Mouse (Mus musculus): ENCODE data around the gene Cep128. TPM values are rescaled to one million over a fixed set of nuclear protein-coding genes. Genes with fewer than 3 reads are reported as not detected.
A peak's percentile ranks its signal among the peaks of the same experiment; 100 is the strongest.
"Not testable (repeated sequence)": the region's sequence is repeated elsewhere in the genome, so short reads cannot be mapped to it uniquely, and the experiment has no call there.

Gene Cep128
- total RNA-seq, 2 experiments from 2014 or later, result 17.1 to 19.1 TPM

GRCm38 (mm10) chr12:91059704-91060318, 324.4 kb downstream of the Cep128 start:
- no peak for DNase-seq

- DNase-seq, result no peak
Observed at GRCm38 (mm10) chr12:91056885-91057284, 327.3 kb downstream of the Cep128 start.

GRCm38 (mm10) chr12:91052301-91052700, 331.9 kb downstream of the Cep128 start:
- DNase-seq, result no peak

- DNase-seq, result no peak
Observed at GRCm38 (mm10) chr12:91050593-91051325, 333.4 kb downstream of the Cep128 start.

- no peak for DNase-seq
Observed at GRCm38 (mm10) chr12:91041363-91041762, 342.8 kb downstream of the Cep128 start.

- DNase-seq, result peak; percentile 12
Observed at GRCm38 (mm10) chr12:91040267-91040905, 343.8 kb downstream of the Cep128 start.

- DNase-seq, result no peak
Observed at GRCm38 (mm10) chr12:91029116-91029515, 355.1 kb downstream of the Cep128 start.

GRCm38 (mm10) chr12:91027681-91028080, 356.5 kb downstream of the Cep128 start:
- no peak for DNase-seq

- DNase-seq, result no peak
Observed at GRCm38 (mm10) chr12:91027100-91027499, 357.1 kb downstream of the Cep128 start.

- DNase-seq, result no peak
Observed at GRCm38 (mm10) chr12:91015075-91015474, 369.1 kb downstream of the Cep128 start.

- no peak for DNase-seq
Observed at GRCm38 (mm10) chr12:91013043-91013442, 371.2 kb downstream of the Cep128 start.

- DNase-seq, result no peak
Observed at GRCm38 (mm10) chr12:91012184-91012583, 372.0 kb downstream of the Cep128 start.

GRCm38 (mm10) chr12:91008736-91009135, 375.5 kb downstream of the Cep128 start:
- no peak for DNase-seq

GRCm38 (mm10) chr12:91008170-91008569, 376.0 kb downstream of the Cep128 start:
- no peak for DNase-seq

GRCm38 (mm10) chr12:90997539-90997938, 386.7 kb downstream of the Cep128 start:
- no peak for DNase-seq

GRCm38 (mm10) chr12:90993331-90993730, 390.9 kb downstream of the Cep128 start:
- DNase-seq, result no peak

GRCm38 (mm10) chr12:90987782-90988181, 396.4 kb downstream of the Cep128 start:
- DNase-seq, result no peak

GRCm38 (mm10) chr12:90987259-90987658, 396.9 kb downstream of the Cep128 start:
- DNase-seq, result no peak

- no peak for DNase-seq
Observed at GRCm38 (mm10) chr12:90982018-90982417, 402.2 kb downstream of the Cep128 start.

- not testable (repeated sequence) for DNase-seq
Observed at GRCm38 (mm10) chr12:90976406-90976805, 407.8 kb downstream of the Cep128 start.

- DNase-seq, result no peak
Observed at GRCm38 (mm10) chr12:90975429-90975828, 408.8 kb downstream of the Cep128 start.

- peak; percentile 7 for DNase-seq
Observed at GRCm38 (mm10) chr12:90971156-90971555, 413.1 kb downstream of the Cep128 start.

- no peak for DNase-seq
Observed at GRCm38 (mm10) chr12:90961386-90962017, 422.7 kb downstream of the Cep128 start.

All from heart, postnatal 4 days (tissue).